Mouse (Mus musculus): ENCODE results near the gene Catip. TPM values are rescaled to one million over a fixed set of nuclear protein-coding genes. Genes with fewer than 3 reads are reported as not detected.
"Not testable (repeated sequence)": the region's sequence is repeated elsewhere in the genome, so short reads cannot be mapped to it uniquely, and the experiment has no call there.

Catip gene
- under 1 TPM in 1 of 2 experiments, not detected in 1; 0.44 TPM for total RNA-seq (2021)
- long read RNA-seq, experiment 1 = 0 reads
- long read RNA-seq, experiment 2 = 0 reads

DNA sequence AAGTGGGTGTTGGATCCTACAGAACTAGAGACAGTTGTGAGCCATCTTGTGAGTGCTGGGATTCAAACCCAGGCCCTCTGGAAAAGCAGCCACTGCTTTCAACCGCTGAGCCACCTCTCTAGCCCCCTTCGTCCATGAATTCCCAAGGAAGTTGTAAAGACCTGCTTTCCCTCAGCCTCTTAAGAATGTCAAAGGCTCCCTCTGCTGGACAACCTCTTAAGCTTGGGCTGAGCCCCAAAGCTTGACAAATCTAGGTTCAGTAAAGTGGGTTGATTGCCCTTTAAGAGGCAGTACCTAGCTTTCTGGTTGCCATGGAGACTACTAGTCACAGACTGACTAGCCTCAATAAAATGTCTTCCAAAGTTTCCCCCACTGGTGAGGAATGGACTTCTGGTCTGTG is at the start of gene Catip:
Catip (plus strand) TSS at position 297 of the 400 bp plus-strand sequence.
- peak; percentile 86 to 92 for DNase-seq

GRCm38 (mm10) chr1:74313049-74313692 is 48.7 kb upstream of the Catip start:
- DNase-seq = peak; percentile 83 to 86

GRCm38 (mm10) chr1:74314796-74315195 is 47.1 kb upstream of the Catip start:
- no peak for DNase-seq

GRCm38 (mm10) chr1:74316114-74316827 is 45.6 kb upstream of the Catip start:
- no peak for DNase-seq

- DNase-seq = no peak
These were observed 43.2 kb upstream of the Catip start for GRCm38 (mm10) chr1:74318711-74319110.

GRCm38 (mm10) chr1:74321396-74321795 is 40.5 kb upstream of the Catip start:
- no peak for DNase-seq

- DNase-seq = not testable (repeated sequence)
These were observed 35.0 kb upstream of the Catip start for GRCm38 (mm10) chr1:74326916-74327315.

DNA sequence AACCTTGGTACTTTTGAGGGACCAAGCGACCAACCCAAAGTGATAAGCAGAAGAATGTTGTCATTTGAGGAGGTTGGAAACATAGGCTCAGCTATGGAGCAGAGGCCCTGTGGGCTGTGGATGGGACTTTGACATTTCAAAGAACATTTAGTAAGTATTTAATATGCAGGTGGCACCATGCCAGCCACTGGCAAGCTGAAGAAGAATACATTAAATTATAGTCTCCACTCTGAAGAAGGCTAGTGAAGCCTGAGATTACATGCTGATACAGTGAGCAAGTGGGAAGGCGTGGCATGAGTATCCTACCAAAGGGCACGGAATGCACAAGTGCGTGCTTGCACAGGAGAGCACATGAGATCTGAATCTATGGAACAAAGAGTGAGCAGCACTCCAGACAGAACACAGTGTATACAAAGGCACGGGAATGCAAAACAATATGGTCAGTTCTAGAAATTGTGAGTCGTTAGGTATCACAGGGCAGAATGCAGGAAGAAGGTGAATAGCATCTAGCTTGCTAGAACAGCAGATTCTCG is 31.9 kb upstream of the Catip start:
- DNase-seq = no peak

DNA sequence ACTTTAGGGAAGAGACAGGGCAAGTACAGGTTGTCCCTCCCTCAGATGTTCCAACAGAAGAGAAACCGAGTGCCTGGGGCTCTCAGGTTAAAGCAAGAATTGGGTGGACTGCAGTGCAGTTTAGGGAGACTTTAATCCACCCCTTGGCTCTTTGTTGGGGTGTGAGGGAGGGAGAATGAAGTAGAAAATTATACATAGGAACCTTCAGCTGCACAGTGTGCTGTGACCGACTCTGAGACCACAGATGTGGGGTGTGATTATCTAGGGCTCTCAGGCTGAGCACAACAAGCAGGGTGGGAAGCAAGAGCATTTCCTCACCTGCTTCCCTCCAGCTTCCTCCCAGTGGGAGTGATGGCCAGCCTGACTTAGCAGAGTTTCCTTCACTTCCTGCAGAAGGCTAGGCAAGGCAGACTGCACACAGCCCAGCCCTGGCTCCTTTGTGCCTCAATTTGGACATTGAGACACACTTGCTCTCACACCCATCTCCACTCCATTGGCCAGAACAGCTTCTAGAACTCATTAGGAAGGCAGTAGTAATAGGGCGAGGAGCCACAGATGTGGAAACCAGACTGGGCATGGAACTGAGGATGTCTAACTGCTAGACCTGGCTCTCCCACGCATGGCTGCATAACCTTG is 30.7 kb upstream of the Catip start:
- DNase-seq = peak; percentile 57 to 75

GRCm38 (mm10) chr1:74332241-74332763 is 29.6 kb upstream of the Catip start:
- peak; percentile 95 to 97 for DNase-seq

- DNase-seq = no peak
These were observed 29.0 kb upstream of the Catip start for GRCm38 (mm10) chr1:74332930-74333329.

- DNase-seq = peak in 1 of 2 experiments; percentile 33
These were observed 27.3 kb upstream of the Catip start for GRCm38 (mm10) chr1:74334607-74335006.

- peak; percentile 53 to 78 for DNase-seq
These were observed 26.9 kb upstream of the Catip start for GRCm38 (mm10) chr1:74335033-74335432.

DNA sequence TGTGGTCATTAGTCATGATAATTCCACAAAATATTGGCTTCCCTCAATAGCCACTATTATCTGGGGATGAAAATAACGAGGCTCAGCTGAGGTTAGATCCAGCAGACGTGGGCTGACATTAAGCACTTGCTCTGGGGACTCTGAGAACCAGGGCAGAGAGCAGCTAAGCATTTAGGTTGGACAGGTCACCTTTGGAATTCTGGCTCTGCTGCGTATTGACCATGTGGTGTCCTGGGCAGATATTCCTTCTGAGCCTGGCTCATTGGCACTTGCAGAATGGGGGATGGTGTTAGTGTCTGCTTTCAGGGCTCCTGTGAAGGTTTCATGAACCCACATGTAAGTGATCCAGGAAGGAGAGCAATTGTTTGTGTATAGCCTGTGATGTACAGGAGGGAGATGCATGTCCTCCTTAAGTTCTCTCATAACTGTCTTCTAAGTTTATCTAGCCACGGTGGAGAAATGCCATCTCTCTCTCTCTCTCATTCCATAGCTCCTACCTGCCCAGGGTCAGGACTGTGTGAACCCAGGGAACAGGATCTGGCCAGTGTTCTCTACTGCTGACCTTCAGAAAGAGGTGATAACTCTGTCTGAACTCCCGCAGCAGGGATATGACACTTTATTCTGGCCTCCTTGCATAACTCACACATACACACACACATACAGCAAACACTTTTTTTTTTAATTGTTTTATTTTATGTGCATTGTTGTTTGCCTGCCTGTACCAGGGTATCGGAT is 26.3 kb upstream of the Catip start:
- peak; percentile 55 to 70 for DNase-seq

- peak; percentile 34 to 44 for DNase-seq
These were observed 24.6 kb upstream of the Catip start for GRCm38 (mm10) chr1:74337241-74337771.

DNA sequence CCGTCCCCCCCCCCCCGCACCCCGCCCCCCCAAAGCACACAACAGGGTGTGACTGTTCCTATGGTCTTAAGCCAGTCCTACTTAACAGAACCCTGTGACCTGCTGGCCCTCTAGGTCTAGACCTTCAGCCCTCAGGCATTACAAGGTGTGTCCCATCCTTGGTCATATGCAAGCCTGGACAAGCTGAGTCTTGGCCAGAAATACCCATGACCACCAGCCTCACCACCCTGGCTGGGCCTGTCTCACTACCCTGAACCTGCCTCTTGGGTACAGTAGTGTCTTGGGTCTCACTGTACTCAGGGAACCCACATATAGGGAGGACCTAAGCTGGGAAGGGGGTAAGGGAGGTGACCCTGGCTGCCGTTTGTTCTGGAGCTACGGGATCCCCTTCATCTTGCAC is 23.9 kb upstream of the Catip start:
- DNase-seq = no peak

DNA sequence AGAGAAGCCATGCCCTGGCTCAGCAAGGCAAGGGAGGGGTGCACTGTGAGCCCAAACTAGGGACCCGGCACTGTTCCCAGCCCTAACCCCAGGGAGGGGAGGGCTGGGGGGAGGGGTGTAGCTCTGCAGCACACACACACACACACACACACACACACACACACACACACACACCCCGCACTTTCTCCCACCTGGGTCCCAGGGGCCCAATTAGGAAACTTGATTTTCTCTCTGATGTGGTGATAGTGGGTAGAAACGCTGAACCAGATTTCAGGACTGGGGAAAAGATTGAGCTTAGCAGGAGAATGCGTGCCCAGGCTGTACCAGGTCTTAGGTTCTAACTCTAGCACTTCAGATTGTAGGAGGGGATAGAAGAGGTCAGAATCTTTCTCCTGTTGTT is 23.3 kb upstream of the Catip start:
- DNase-seq = no peak

GRCm38 (mm10) chr1:74339917-74340316 is 22.0 kb upstream of the Catip start:
- no peak for DNase-seq

DNA sequence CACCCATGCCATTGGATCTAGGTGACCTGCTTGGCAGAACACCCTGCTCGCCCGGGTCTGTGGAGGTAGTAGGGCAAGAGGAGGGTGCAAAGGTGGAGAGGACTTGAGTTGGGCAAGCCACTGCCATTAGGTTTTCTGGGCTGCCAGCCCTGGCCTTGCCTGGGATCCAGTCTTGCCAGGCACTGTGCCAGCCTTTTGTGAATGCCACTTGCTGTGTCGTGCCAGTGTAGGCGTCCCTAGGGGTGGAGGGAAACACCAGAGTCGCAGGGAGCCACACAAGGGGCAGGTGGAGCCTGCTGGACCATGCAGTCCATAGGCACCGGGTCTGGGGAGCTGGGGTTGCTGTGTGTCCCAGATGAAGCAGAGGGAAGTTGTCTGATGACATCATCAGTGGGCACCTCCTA is 21.5 kb upstream of the Catip start:
- peak; percentile 79 to 86 for DNase-seq

- not testable (repeated sequence) for DNase-seq
These were observed 20.9 kb upstream of the Catip start for GRCm38 (mm10) chr1:74340992-74341391.

GRCm38 (mm10) chr1:74341898-74342297 is 20.0 kb upstream of the Catip start:
- DNase-seq = no peak

- no peak for DNase-seq
These were observed 19.6 kb upstream of the Catip start for GRCm38 (mm10) chr1:74342308-74342707.

Measured in heart, adult 18-20 months (tissue).